Mouse (Mus musculus): ENCODE measurements around the gene Zfp142.

DNA sequence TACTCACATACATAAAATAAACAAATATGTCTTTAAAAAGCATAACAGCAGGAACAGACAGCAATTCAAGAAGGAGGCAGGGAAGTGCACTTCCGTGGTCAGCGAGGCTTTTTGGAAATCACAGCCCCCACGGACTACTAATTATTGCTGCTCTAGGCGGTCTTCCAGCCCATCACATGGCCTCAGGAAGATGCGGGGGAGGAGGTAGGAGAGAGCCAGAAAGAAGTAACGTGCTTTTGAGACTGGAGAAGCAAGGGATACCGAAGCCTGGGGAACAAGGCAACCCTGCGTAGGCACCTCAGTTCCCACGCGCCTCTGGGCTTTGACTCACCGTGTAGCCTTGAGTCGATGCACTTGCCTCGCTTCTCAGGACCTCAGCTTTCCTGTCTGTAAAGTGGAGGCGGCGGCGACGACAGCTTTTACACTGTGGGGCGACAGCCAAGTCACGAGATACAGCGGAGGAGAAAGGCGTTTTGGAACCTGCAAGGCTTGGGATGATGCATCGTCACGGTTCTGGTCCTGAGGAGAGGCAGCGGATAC is 743 bp downstream of the Zfp142 start:
- no peak for TF ChIP-seq EP300 (optimal IDR thresholded peaks at IDR 0.05)
- TF ChIP-seq CTCF (IDR thresholded peaks at IDR 0.05; ENCODE audit: low read depth), result no peak
